Mouse (Mus musculus) testis, adult 2 months (tissue): ENCODE results near the gene Gm10337.

Experiments used
- CTCF ChIP-seq: fragments of 200-500 bp; IDR thresholded peaks from 2 replicates; pipeline ENCODE4 v1.5.1; 2012; ENCODE audit warnings: low read depth, mild to moderate bottlenecking, inconsistent platforms, low read length, moderate library complexity; ENCODE audit not compliant: control insufficient read depth, insufficient read depth, insufficient replicate concordance
- POLR2A ChIP-seq: fragments of 200-500 bp; IDR thresholded peaks from 2 replicates; pipeline ENCODE4 v1.6.1; 2012; ENCODE audit warnings: low read depth, mild to moderate bottlenecking, inconsistent platforms, low read length, moderate library complexity; ENCODE audit not compliant: control insufficient read depth

DNA sequence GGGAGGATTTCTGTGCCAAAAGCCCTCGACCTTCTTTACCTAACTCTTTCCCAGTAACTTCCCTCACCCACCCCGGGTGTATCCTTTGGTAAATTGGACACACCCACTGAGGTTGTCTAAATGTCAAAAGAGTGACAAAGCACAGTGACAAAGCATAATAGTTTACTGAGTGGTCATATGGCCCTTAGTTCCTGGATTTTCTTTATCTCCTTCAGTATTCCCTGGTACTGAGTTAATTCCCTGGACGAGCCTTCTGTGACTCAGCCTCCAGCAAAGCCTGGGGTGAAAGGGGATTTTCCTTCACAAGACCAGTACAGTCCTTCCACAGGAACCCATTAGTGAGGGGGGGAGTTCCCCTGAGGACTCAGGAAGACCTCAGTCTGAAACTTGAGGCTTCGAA lies 42.6 kb upstream of the Gm10337 start:
- TF ChIP-seq CTCF, result no peak
- no peak for TF ChIP-seq POLR2A
